Mouse (Mus musculus) heart, adult 11 months (tissue): ENCODE results near the gene 2410015M20Rik.
"Not testable (repeated sequence)": the region's sequence is repeated elsewhere in the genome, so short reads cannot be mapped to it uniquely, and the experiment has no call there.

Experiments used
- DNase-seq: peaks from one replicate; pipeline ENCODE4 v3.0.0; 2022

2410015M20Rik gene

DNA sequence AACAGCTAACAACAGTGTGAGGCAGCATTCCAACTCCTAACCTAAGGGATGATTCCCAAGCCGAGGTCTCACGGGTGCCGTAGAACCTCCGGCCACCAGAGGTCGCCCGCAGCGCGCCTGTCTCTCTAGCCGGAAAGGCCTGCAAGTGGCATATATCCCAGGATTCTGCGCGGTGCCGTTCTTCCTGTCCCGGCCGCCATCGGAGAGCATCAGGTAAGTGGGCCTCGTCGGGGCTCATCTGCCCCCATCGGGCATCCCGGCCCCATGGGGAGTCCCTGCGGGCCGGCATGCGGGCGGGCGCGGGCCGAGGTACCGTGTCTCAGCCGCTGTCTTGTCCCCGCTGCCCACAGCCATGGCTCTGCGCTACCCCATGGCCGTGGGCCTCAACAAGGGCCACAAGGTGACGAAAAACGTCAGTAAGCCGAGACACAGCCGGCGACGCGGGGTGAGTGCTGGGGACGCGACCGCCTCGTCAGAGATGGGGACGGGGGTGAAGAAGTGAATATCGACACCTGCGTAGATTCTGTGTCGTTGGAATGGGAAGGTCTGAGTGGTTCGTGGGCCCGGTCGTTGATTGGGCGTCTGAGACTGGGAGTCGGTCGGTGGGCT is 3.8 kb upstream of the 2410015M20Rik start, which contains the start of gene Rpl36:
Gene Rpl36, plus strand, starts transcription at position 181 of the 609 bp plus-strand sequence.
- peak; percentile 99 for DNase-seq

DNA sequence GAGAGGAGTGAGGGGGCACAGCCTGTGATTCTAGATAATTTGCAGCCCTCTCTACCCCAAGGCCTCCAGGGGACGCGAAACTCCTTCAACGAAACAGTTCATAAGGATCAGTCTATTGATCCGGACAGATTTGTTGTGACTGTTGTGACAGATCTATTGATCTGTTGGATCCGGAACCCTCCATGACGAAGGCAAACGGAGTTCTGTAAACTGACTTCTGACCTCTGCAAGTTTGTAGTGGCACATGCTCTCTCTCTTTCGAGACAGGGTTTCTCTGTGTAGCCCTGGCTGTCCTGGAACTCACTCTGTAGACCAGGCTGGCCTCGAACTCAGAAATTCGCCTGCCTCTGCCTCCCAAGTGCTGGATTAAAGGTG is 3.0 kb upstream of the 2410015M20Rik start:
- not testable (repeated sequence) for DNase-seq

DNA sequence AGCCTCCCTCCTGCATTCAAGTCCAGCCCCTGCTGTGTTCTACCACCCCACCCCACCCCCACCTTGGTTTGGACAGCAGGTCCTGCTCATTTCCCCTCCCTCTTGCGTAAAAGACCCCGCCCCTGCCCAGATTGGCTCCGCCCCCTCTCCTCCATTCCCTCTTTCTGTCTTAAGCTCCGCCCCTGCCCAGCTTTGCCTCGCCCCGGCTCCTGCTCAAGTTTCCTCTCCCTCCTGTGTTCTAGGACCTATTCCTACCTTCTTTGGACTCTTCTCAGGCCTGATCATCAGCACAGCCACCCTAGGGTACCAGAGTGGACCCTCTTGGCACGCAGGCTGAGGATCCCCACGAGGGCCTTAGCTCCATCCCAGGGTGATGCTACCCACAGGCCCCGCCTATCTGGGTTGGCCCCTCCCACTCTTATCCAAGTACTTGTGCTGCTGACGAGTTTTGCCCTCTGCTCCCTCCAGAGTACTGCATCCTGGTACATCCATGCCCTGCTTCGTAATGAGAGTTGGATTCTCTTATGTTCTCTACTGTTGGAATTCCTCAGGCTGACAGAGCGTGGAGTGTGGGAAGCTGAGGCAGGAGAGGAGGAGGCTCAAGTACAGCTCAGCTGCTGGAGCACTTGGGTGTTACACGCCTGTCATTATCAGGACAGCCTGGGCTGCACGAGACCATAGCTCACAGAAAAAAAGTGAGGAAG is 2.4 kb upstream of the 2410015M20Rik start:
- peak; percentile 94 for DNase-seq

DNA sequence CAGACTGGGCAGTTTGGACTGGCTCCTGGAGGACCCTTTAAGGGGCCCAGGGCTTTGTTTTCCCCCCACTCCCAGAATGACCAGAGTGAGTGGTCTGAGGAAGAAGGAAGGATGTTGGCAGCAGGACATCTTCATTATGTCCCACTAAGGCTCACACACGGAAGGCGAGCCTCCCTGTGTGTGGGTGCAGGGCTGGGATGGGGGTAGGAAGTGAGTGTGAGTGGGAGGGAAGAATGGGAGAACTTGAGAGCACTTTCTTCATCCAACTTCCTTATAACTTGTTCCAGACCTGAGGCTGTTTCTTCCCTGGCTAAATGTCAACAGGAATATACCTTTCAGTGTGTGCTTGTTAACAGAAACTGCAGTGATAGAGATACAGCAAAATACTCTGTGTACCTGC is 1.8 kb upstream of the 2410015M20Rik start:
- DNase-seq: peak; percentile 88

DNA sequence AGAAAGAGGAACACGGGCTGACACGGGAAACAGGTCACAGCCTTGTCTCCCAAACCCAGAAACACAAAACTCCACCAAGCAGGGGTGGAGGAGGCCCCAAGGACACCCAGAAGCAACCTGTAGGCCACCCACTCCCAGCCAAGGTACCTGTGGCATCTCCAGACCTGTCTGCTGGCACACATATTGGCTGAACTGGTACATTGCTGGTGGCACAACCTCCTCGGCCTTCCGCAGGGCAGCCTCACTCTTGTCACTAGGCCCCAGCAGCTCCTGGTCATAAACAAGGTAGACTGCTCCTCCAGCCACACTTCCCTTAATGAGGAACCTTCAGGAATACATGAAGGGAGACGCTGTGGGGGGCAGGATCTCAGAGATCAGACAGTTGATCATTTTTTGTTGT is 872 bp downstream of the 2410015M20Rik start:
- DNase-seq: peak; percentile 95

DNA sequence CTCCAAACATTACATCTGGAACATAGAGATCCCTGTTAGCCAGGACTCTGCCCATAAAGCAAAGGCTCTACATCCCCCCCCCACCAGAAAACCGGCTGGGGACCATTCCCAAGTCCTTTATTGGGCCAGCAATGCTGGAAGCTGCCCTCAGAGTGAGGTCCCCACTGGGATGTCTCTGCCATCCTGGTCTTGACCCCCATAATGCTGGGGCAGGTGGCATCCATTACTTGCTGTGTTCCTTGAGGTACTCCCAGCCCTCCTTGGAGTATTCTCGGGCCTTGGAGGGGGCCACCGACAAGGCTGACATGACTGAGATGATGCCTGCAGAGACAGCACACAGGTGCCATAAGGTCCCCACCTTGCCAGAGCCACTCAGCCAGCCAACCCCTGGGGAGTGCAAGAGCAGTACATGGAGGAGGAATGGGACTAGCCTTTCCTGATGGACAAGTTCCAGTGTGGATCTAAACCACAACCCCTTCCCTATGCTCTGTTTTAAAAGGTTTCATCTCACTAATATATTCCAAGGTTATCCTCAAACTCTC is 2.0 kb downstream of the 2410015M20Rik start:
- DNase-seq: peak; percentile 92

DNA sequence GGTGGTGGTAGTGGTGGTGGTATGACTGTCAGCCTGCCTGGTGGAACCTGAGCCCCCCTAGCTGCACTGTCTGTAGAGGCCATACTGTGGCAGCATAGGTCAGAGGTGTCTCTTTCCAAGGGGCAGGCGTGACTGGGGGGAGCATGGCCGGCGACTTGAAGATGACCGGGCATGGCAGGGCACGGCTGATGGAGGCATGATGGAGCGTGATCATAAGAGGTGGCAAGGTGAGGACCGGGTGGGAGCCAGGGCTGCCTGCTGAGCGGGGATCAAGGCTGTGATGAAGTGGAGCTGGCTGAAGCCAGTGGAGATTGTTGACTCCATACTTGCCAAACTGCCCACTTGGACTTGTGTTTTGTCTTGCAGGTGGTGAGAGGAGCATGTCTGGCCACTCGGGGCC is 4.1 kb downstream of the 2410015M20Rik start:
- DNase-seq: peak; percentile 92

DNA sequence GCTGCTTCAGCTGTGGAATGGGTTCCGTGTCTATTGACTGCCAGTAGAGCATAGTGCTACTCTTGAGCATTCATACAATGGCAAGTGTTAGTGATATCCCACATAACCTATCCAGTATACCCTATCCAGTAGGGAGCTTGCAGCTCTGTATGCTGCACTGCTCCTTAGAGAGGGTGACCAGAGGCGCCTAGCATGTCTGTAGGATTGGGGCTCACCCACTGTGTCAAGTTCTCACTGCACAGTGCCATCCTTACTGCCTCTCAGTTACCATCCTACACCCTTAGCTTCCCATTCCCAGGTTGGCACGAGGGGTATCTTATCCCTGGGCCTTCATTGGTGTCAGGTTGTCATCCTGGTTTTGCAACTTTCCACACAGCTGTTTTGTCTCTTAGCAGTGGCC is 5.1 kb downstream of the 2410015M20Rik start:
- no peak for DNase-seq

DNA sequence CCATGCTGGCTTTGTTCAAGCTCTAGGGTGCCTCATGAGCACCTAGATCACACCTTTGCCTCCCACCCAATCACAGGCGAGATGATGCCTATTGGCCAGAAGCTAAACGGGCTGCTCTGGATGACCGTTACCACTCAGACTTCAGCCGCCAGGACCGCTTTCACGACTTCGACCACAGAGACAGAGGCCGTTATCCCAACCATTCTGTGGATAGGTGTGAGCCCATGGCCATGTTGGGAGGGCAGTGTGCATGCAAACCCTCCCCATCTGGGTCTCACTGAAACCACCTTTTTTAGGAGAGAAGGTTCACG is 5.5 kb downstream of the 2410015M20Rik start:
- DNase-seq: peak; percentile 87

DNA sequence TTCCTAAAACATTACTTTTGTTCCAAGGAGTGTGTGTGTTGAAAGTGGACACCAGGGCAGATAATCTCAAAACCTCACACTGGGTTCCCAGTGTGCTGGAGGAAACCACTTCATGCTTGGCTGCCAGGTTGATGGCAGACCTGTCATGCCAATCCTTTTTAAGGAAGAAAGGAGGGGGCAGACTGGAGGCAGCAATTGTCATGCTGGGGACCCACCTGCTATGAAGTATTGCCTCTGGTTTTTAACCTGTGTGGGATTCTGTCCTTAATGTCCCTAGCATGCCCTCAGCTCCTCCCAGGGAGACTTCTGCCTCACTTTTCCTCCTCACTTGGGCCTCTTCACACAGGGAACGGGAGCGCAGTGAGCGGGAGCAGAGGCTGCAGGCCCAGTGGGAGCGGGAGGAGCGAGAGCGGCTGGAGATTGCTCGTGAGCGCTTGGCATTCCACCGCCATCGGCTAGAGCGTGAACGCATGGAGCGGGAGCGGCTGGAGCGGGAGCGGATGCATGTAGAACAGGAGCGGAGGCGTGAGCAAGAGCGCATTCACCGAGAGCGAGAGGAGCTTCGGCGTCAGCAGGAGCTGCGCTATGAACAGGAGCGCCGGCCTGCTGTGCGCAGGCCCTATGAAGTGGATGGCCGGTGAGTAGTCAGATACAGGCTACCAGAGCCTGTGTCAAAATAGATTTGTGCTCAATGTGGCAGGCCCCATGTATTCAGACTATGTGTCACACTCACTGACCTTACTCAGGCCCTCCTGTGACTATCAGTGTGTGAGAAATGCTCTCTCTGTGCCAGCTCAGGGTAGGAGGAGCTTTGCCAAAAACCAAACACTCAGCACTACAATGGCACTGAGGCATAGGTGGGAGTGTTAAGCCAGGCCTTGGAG is 6.1 kb downstream of the 2410015M20Rik start:
- peak; percentile 89 for DNase-seq

DNA sequence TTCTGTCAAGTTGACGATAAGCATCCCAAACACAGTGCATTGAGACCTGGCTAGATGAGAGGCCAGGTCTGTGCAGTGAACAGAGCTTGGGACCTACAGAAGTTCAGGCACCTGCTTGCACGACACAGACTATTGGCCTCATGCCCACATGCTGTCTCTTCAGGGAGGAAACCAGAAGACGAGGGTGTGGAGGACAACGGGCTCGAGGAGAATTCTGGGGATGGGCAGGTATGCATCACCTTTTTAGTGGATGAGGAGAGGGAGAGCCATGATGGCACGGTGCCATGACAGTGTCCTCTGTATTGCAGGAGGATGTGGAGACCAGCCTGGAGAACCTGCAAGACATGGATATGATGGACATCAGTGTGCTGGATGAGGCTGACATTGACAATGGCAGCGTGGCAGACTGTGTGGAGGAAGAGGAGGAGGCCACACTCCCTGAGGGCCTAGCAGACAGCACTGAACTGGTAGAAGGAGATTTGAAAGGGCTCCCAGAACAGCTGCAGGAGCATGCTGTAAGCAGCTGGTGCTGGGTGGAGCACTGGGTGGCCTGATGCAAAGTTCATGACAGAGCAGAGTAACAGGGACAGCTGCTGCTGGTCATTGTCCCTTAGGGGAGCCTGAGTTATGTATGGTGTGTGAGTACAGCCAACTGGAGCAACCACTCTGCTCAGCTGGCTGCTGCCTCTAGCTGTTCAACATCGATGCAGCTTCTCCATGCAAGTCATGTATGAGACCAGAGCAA is 15.9 kb downstream of the 2410015M20Rik start:
- DNase-seq: peak; percentile 97

DNA sequence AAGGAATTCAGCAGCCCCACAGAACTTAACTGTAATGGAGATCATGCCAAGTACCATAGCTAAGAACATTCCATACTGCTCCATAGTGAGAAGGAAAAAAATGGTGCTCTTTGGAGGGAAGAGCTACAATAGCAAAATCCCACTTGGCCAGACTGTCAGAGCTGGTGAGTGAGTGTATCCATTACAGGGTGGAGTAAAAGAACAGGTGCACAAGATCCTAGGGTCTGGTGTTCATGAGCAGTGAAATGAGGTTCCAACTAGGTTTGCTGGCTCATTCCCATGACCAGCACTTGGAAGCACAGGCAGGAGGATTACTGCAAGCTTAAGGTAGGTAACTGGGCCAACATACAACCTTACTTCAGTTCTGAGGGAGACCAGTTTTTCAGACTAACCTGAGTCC is 17.0 kb downstream of the 2410015M20Rik start:
- DNase-seq: no peak

DNA sequence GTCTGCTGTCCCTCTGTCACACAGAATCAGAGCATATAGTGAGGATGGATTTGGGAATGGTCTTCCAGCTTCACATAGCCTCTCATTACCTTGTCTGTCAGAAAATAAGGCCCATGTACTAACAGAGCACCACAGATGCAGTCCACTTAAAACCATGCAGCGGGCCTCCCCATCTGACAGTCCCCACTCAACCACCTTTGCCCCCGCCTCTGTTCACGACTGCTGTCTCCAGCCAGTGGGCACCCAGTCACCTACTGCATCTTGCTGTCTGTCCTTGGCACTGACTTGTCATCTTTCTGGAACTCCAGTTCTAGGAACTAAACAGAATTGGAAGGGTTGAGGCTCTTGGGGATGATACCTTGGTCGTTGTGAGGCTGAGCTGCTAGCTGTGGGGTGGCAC is 20.6 kb downstream of the 2410015M20Rik start:
- DNase-seq: peak; percentile 91

DNA sequence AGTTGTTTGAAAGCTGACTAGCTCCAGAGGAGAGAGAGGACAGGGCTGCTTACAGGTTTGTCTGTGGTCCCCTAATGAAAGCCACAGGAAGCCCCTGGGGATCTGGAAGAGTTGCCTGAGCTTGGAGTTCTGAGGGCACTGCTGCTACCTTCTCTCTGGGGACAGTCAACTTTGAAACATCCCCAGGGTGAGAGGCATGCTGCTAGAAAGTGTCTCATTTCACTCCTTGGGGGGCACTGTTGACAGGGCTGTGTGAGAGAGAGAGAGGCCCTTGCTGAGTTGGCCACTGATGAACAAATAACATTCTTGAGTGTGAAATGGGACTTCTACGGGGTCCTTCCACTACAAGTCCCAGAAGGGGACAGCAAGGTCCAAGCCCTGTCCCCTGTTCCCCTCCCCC is 21.8 kb downstream of the 2410015M20Rik start:
- peak; percentile 90 for DNase-seq

DNA sequence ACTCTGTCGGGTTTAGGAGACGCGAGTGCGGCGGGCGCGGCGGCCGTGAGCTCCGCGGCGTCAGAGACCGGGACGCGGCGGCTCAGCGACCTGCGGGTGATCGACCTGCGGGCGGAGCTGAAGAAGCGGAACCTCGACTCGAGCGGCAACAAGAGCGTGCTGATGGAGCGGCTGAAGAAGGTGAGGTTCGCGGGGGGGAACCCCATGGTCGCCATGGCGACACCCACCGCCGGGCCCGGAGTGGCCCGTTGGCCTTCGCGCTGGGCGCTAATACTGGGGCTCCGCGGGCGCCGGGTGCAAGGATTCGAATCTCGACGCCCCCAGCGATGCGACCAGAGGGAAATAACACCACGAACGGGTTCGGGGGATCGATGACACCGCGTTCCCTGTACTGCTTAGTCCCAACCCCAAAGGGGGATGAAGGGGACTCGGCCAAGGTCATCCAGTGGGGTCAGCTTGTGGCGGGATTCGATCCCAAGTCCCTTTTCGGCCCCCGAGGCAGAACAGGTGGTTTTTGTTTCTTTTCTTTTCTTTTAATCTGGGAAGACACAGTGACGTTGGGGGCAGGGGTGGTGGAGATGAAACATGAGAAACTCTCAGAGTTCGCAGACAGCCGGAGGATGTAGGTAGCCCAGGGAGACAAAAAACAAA is 24.3 kb downstream of the 2410015M20Rik start:
- DNase-seq: peak; percentile 97

DNA sequence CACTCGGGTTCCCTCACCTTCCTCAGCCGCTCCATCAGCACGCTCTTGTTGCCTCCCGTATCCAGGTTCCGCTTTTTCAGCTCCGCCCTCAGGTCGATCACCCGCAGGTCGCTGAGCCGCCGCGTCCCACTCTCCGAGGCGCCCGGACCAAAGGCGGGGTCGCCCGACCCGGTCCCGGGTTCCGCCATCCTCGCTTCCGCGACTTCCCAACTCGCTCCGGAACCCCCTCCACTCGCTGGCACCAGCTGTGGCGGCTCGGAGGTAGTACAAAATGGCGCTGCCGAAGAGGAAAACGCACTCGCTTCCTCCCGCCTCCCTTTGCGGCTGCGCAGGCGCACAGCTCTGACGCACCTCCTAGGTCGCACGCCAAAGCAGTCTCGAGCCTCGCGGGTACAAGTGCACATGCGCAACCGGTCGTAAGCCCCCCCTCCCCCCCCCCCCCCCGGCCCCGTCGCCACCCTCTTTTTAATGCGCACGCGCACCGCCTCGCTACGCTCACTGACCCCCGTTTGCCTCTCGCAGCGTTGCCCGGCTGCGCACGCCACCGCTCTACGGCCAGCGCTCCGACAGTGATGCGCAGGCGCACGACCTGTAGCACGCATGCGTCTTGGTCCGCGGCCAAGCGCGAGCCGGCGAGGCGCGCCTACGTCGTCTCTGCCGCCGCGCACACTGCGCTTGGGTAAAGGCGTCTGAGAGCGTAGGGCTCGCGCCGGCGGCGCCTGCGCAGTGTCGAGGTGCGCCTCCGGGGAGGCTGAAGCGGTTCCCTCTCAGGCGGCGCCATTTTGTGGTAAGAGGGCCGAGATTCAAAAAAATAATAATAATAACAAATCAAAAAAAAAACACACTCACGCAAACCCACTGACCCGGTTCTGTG is 25.1 kb downstream of the 2410015M20Rik start, which contains the start of the genes Safb2 and Safb:
Gene Safb2, minus strand, starts transcription at position 329 of the 874 bp plus-strand sequence.
Gene Safb, plus strand, starts transcription at position 569 of the 874 bp plus-strand sequence.
- peak; percentile 100 for DNase-seq

DNA sequence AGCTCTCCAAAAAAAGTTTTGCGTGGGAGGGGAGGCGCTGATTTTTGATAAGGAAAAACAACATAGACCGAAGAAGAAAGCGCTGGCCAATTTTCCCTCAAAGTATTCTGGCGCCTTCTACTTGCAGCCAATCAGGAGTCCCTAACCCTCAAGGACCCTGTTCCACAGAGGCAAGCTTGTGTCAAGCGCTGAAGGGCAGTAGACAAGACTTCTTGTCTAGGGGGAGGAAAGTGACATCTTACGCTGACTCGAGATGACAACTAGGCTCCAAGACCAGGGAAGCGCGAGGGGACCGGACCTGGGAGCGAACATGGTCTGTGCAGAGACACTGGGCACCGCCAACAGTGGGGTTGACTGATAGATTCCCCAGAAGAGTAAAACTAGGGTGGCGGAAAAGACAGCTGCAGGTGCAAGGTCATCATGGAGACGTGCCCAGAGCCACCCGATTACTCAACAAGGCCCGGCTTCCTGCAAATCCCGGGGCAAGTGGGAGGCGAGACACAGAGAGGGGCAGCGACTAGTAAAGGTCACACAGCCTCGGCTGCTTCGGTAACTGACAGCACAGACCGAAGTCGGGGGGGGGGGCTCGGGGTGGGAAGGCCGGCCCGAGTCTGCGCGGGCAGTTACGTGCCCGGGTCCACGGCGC is 25.8 kb downstream of the 2410015M20Rik start:
- DNase-seq: peak; percentile 97

DNA sequence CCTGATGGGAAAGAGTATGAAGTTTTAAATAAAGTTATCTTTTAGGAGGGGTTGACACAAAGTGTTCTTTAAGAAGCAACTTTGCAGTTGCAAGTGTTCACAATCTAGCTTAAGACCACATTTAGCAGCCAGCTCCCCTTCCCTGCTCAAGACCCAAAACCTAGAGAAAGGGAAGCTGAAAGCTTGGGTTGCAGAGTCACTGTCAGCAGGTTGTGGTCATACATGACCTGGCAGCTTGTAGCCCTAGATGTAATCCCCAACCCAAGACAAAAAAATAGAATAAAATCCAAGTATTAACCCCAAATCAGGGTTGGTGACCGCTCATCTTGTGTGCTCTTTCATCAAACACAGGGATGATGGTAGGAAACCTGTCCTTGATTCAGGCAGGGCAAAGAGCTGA is 26.5 kb downstream of the 2410015M20Rik start:
- no peak for DNase-seq

DNA sequence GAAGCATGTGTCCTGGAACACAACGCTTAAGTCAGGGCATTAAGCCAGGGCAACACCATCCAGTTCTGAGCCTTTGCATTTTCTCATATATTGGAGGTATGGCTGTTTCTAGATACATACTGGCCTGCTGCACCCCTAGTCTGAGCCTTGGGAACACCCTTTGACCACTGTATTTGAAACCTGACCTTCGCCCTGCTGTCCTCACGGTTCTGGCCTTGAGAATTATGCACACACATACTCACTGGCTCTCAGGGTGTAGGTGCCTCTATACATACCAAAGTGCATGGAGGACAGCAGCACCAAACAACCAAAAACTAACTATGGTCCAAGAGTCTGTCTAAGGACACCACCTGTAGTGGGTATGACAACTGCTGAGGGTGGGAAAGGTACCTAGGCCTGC is 36.6 kb downstream of the 2410015M20Rik start:
- no peak for DNase-seq

DNA sequence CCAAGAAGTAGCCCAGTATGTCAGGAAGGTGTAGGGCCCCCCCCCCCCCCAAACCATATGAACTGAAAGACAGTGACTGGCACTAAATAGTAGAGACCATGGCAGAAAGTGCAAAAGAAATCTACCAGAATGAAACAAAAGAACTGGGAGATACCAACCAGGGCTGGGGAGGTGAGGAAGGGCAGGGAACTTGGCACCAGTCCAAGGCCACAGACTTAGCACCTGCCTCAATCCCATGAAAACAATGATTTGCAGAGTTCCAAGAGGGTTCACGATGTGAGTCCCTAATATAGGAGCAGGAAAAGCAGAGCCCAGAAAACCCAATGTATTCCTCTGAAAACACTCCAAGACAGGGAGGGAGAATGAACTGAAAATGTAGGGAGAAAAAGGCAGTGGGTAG is 37.4 kb downstream of the 2410015M20Rik start:
- DNase-seq: no peak
